Mouse (Mus musculus) 416B (cell line): ENCODE results near the gene Grid2.

Experiments
- DNase-seq: peaks from one replicate; pipeline ENCODE4 v3.0.0; 2011; ENCODE audit warnings: low read depth

Gene Grid2

GRCm38 (mm10) chr6:64063858-64064257 is 808.2 kb downstream of the Grid2 start:
- DNase-seq = no peak

GRCm38 (mm10) chr6:64064704-64065103 is 809.0 kb downstream of the Grid2 start:
- no peak for DNase-seq

GRCm38 (mm10) chr6:64073406-64073805 is 817.7 kb downstream of the Grid2 start:
- no peak for DNase-seq

GRCm38 (mm10) chr6:64077911-64078310 is 822.2 kb downstream of the Grid2 start:
- no peak for DNase-seq

- DNase-seq = no peak
These were observed 843.0 kb downstream of the Grid2 start for GRCm38 (mm10) chr6:64098662-64099061.

- no peak for DNase-seq
These were observed 858.9 kb downstream of the Grid2 start for GRCm38 (mm10) chr6:64114594-64114993.

- no peak for DNase-seq
These were observed 880.6 kb downstream of the Grid2 start for GRCm38 (mm10) chr6:64136275-64136674.

- no peak for DNase-seq
These were observed 892.9 kb downstream of the Grid2 start for GRCm38 (mm10) chr6:64148613-64149012.

GRCm38 (mm10) chr6:64174995-64175612 is 919.4 kb downstream of the Grid2 start:
- DNase-seq = no peak

- no peak for DNase-seq
These were observed 938.0 kb downstream of the Grid2 start for GRCm38 (mm10) chr6:64193646-64194045.

- no peak for DNase-seq
These were observed 946.9 kb downstream of the Grid2 start for GRCm38 (mm10) chr6:64202396-64203122.

- no peak for DNase-seq
These were observed 980.7 kb downstream of the Grid2 start for GRCm38 (mm10) chr6:64236351-64236750.

- no peak for DNase-seq
These were observed 984.9 kb downstream of the Grid2 start for GRCm38 (mm10) chr6:64240526-64240925.

- DNase-seq = no peak
These were observed 990.3 kb downstream of the Grid2 start for GRCm38 (mm10) chr6:64245951-64246350.

- DNase-seq = no peak
These were observed 995.4 kb downstream of the Grid2 start for GRCm38 (mm10) chr6:64251041-64251440.

GRCm38 (mm10) chr6:64263517-64263916 is 1007.8 kb downstream of the Grid2 start:
- DNase-seq = no peak

GRCm38 (mm10) chr6:64264224-64264623 is 1008.5 kb downstream of the Grid2 start:
- DNase-seq = no peak

GRCm38 (mm10) chr6:64274319-64275114 is 1018.8 kb downstream of the Grid2 start:
- DNase-seq = no peak

GRCm38 (mm10) chr6:64279927-64280326 is 1024.3 kb downstream of the Grid2 start:
- DNase-seq = no peak

- no peak for DNase-seq
These were observed 1038.1 kb downstream of the Grid2 start for GRCm38 (mm10) chr6:64293761-64294160.

GRCm38 (mm10) chr6:64297633-64298032 is 1042.0 kb downstream of the Grid2 start:
- DNase-seq = no peak

GRCm38 (mm10) chr6:64304709-64305476 is 1049.2 kb downstream of the Grid2 start:
- DNase-seq = no peak
